Mouse (Mus musculus) myocyte (in vitro differentiated cells): Measurements from ENCODE around the gene Camk1. TPM values are rescaled to one million over a fixed set of nuclear protein-coding genes. Genes with fewer than 3 reads are reported as not detected.

Source experiments
- H3K27me3 ChIP-seq: one replicate; pipeline ENCODE4 v1.6.1; 2011; ENCODE audit not compliant: control insufficient read depth, insufficient read depth, insufficient read length
- H3K36me3 ChIP-seq: one replicate; pipeline ENCODE4 v1.6.1; 2011; ENCODE audit not compliant: control insufficient read depth, insufficient read depth
- H3K4me2 ChIP-seq: one replicate; pipeline ENCODE4 v1.6.1; 2011; ENCODE audit warnings: low read depth, control low read depth
- H3K4me3 ChIP-seq: one replicate; pipeline ENCODE4 v1.5.1; 2011; ENCODE audit warnings: mild to moderate bottlenecking, control low read depth, moderate library complexity
- H3K79me2 ChIP-seq: one replicate; pipeline ENCODE4 v1.6.1; 2011; ENCODE audit not compliant: control insufficient read depth, insufficient read depth
- H3ac ChIP-seq: one replicate; pipeline ENCODE4 v1.6.1; 2011; ENCODE audit not compliant: control insufficient read depth, insufficient read length
- CEBPB ChIP-seq: IDR thresholded peaks from 2 replicates; pipeline ENCODE4 v1.6.1; 2011; ENCODE audit warnings: mild to moderate bottlenecking, moderate library complexity; ENCODE audit not compliant: poor library complexity, insufficient read depth, severe bottlenecking
- E2F4 ChIP-seq: IDR thresholded peaks from one replicate; pipeline ENCODE4 v1.6.1; 2011; ENCODE audit warnings: mild to moderate bottlenecking, control low read depth, moderate library complexity; ENCODE audit not compliant: insufficient read depth
- MAX ChIP-seq: IDR thresholded peaks from one replicate; pipeline ENCODE4 v1.6.1; 2011; ENCODE audit warnings: low read depth, mild to moderate bottlenecking, control low read depth
- MYOD1 ChIP-seq, 3 experiments: IDR thresholded peaks; one replicate each; pipeline ENCODE4 v1.6.1; 2011; ENCODE audit warnings: control low read depth in 2 of 3, low read depth in 2 of 3, mild to moderate bottlenecking in 2 of 3, moderate library complexity in 1 of 3; ENCODE audit not compliant: insufficient read length in 2 of 3, control insufficient read depth in 1 of 3
- MYOG ChIP-seq, 3 experiments: IDR thresholded peaks; one replicate each; pipeline ENCODE4 v1.6.1; 2011; ENCODE audit warnings: control low read depth in 2 of 3, low read depth in 2 of 3, mild to moderate bottlenecking in 2 of 3; ENCODE audit not compliant: insufficient read length in 2 of 3, control insufficient read depth in 1 of 3, insufficient read depth in 1 of 3
- POLR2A ChIP-seq: IDR thresholded peaks from one replicate; pipeline ENCODE4 v1.6.1; 2011; ENCODE audit warnings: low read depth, mild to moderate bottlenecking, control low read depth, moderate library complexity; ENCODE audit not compliant: insufficient read length
- POLR2AphosphoS2 ChIP-seq: IDR thresholded peaks from one replicate; pipeline ENCODE4 v1.6.1; 2011; ENCODE audit warnings: low read depth, control low read depth; ENCODE audit not compliant: insufficient read length
- REST ChIP-seq: IDR thresholded peaks from one replicate; pipeline ENCODE4 v1.6.1; 2011; ENCODE audit warnings: mild to moderate bottlenecking, control low read depth, moderate library complexity; ENCODE audit not compliant: insufficient read depth, insufficient read length
- SRF ChIP-seq: IDR thresholded peaks from one replicate; pipeline ENCODE4 v1.6.1; 2011; ENCODE audit warnings: low read depth; ENCODE audit not compliant: control insufficient read depth, insufficient read length
- TCF12 ChIP-seq: IDR thresholded peaks from one replicate; pipeline ENCODE4 v1.6.1; 2011; ENCODE audit warnings: mild to moderate bottlenecking, control low read depth; ENCODE audit not compliant: poor library complexity, insufficient read depth, severe bottlenecking
- TCF3 ChIP-seq: IDR thresholded peaks from one replicate; pipeline ENCODE4 v1.6.1; 2011; ENCODE audit warnings: low read depth, control low read depth; ENCODE audit not compliant: insufficient read length
- USF1 ChIP-seq: IDR thresholded peaks from one replicate; pipeline ENCODE4 v1.6.1; 2011; ENCODE audit warnings: low read depth, mild to moderate bottlenecking, control low read depth, moderate library complexity
- polyA plus RNA-seq: library from polyadenylated mRNA; unstranded; fragments of >200 nt; fragmentation: generic; extraction: Trizol; gene quantifications from one replicate; pipeline ENCODE4 v1.2.1, GENCODE M21; 2012; ENCODE audit warnings: missing spikeins

Camk1 gene
- polyA plus RNA-seq, 1 experiment = 44.5 TPM

- TF ChIP-seq SRF (peak; percentile 98), POLR2A (peak; percentile 66), MYOD1 (IDR thresholded peaks at IDR 0.05; ENCODE audit: control insufficient read depth in 1 of 3, insufficient read length in 2 of 3, low read depth in 2 of 3) (peak in 1 of 3 experiments; percentile 31), MYOG (IDR thresholded peaks at IDR 0.05; ENCODE audit: control insufficient read depth in 1 of 3, insufficient read depth in 1 of 3, insufficient read length in 2 of 3, low read depth in 2 of 3) (peak in 2 of 3 experiments; percentile 36 to 57), TCF3 (no peak), POLR2AphosphoS2 (peak; percentile 81)
- Histone ChIP-seq H3K4me3 (peak within 1 kb of the TSS; percentile 99), H3K79me2 (peaks cover 36% of the 10 kb centered on the region), H3K4me2 (peak within 1 kb of the TSS; percentile 87), H3K36me3 (peaks cover 19% of the 10 kb centered on the region), H3K27me3 (no peaks in the 10 kb centered on the region), H3ac (peak within 1 kb of the TSS; percentile 70)
Measured at GRCm38 (mm10) chr6:113377496-113378385, 34.0 kb upstream of the Camk1 start, which contains the start of the genes Tada3 and Arpc4. TSS of gene Tada3 (minus strand) at chr6:113377883. TSS of gene Arpc4 (plus strand) at chr6:113378115.

DNA sequence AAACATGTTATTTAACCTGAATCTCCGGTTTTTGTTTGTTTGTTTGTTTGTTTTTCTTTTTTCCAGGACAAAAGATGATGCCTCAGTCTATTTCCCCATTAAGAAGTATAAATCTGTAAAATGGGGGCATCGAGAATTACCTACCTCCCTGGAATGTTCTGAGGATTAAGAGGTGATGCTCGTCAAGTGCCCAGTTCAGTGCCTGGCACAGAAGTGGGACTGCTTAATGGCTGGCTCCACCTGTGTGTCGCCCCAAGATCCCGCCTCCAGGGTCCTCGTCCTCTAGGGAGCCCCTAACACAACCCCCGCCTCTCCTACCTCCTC is 33.4 kb upstream of the Camk1 start:
- Histone ChIP-seq H3K36me3 (peaks cover 16% of the 10 kb centered on the region), H3K4me3 (peak overlapping the region; percentile 99), H3K4me2 (peak overlapping the region; percentile 87), H3K27me3 (no peaks in the 10 kb centered on the region), H3ac (peak overlapping the region; percentile 70), H3K79me2 (peaks cover 36% of the 10 kb centered on the region)
- TF ChIP-seq E2F4 = no peak
- TF ChIP-seq POLR2A = peak; percentile 41
- TF ChIP-seq MAX = no peak

DNA sequence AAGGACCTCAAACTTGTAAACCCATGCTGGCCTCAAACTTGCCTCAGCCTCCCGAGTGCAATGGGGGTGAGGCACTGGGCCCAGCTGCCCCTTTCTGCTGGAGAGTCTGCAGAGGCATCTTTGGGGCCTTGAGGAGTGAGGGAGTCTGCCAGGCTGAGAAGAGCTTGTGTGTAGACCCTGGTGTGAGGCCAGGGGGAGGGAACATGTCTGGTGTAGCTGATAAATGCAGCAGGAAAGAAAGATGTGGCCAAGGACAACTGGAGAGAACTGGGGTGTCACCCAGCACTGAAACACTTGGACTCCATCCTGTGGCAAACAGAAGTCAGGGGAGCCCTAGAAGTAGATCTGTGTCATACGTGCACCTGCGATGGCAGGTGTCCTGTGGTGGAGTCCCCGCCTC is 29.7 kb upstream of the Camk1 start:
- TF ChIP-seq CEBPB = no peak
- no peak for TF ChIP-seq MYOG (IDR thresholded peaks at IDR 0.05; ENCODE audit: control insufficient read depth in 1 of 3, insufficient read depth in 1 of 3, insufficient read length in 2 of 3, low read depth in 2 of 3)
- no peak for TF ChIP-seq REST
- TF ChIP-seq SRF = no peak
- TF ChIP-seq TCF12 = no peak
- TF ChIP-seq POLR2A = no peak
- H3K36me3 ChIP-seq = peaks cover 15% of the 10 kb centered on the region
- no peaks in the 10 kb centered on the region for H3K27me3 ChIP-seq
- peaks cover 6% of the 10 kb centered on the region for H3K79me2 ChIP-seq
- H3K4me2 ChIP-seq = no peak overlapping the region
- H3K4me3 ChIP-seq = no peak overlapping the region
- no peak overlapping the region for H3ac ChIP-seq

- TF ChIP-seq POLR2AphosphoS2 (no peak), REST (no peak), MYOD1 (IDR thresholded peaks at IDR 0.05; ENCODE audit: control insufficient read depth in 1 of 3, insufficient read length in 2 of 3, low read depth in 2 of 3) (no peak), SRF (no peak), MYOG (IDR thresholded peaks at IDR 0.05; ENCODE audit: control insufficient read depth in 1 of 3, insufficient read depth in 1 of 3, insufficient read length in 2 of 3, low read depth in 2 of 3) (no peak), E2F4 (no peak), USF1 (no peak), CEBPB (no peak), MAX (no peak)
- Histone ChIP-seq H3K27me3 (no peaks in the 10 kb centered on the region), H3ac (no peak overlapping the region), H3K79me2 (no peaks in the 10 kb centered on the region), H3K4me2 (no peak overlapping the region), H3K4me3 (no peak overlapping the region), H3K36me3 (peaks cover 18% of the 10 kb centered on the region)
Measured at GRCm38 (mm10) chr6:113370194-113370929, 26.6 kb upstream of the Camk1 start.

- H3K4me2 ChIP-seq = no peak overlapping the region
- no peak for TF ChIP-seq MYOD1 (IDR thresholded peaks at IDR 0.05; ENCODE audit: control insufficient read depth in 1 of 3, insufficient read length in 2 of 3, low read depth in 2 of 3)
- no peak for TF ChIP-seq USF1
- no peak for TF ChIP-seq POLR2AphosphoS2
- TF ChIP-seq MYOG (IDR thresholded peaks at IDR 0.05; ENCODE audit: control insufficient read depth in 1 of 3, insufficient read depth in 1 of 3, insufficient read length in 2 of 3, low read depth in 2 of 3) = no peak
- no peak for TF ChIP-seq TCF12
- no peak for TF ChIP-seq E2F4
- no peak for TF ChIP-seq CEBPB
- no peak for TF ChIP-seq TCF3
- no peak for TF ChIP-seq SRF
- no peak for TF ChIP-seq REST
- TF ChIP-seq MAX = no peak
- TF ChIP-seq POLR2A = no peak
- H3K36me3 ChIP-seq = peaks cover 18% of the 10 kb centered on the region
- H3ac ChIP-seq = no peak overlapping the region
- no peaks in the 10 kb centered on the region for H3K27me3 ChIP-seq
- H3K4me3 ChIP-seq = no peak overlapping the region
- no peaks in the 10 kb centered on the region for H3K79me2 ChIP-seq
Measured at GRCm38 (mm10) chr6:113368577-113368976, 24.8 kb upstream of the Camk1 start.
